Mouse (Mus musculus) testis, adult 10 weeks (tissue): Measurements from ENCODE around the gene Ipmk. TPM values are rescaled to one million over a fixed set of nuclear protein-coding genes. Genes with fewer than 3 reads are reported as not detected.

Experiments
- polyA plus RNA-seq: library from polyadenylated mRNA; stranded (reverse); fragments of 350-450 nt; fragmentation: Illumina TruSeq; extraction: RNeasy Lipid Tissue Mini Kit (QIAGEN cat#74804); gene quantifications from one replicate; pipeline ENCODE4 v1.2.3, GENCODE M21; 2014; ENCODE audit warnings: low read depth, low replicate concordance

Gene Ipmk
- polyA plus RNA-seq = 7.9 TPM

GRCm38 (mm10) chr10:71347509-71347949 is at the start of gene Ipmk:
TSS of gene Ipmk (plus strand) at chr10:71347763.

DNA sequence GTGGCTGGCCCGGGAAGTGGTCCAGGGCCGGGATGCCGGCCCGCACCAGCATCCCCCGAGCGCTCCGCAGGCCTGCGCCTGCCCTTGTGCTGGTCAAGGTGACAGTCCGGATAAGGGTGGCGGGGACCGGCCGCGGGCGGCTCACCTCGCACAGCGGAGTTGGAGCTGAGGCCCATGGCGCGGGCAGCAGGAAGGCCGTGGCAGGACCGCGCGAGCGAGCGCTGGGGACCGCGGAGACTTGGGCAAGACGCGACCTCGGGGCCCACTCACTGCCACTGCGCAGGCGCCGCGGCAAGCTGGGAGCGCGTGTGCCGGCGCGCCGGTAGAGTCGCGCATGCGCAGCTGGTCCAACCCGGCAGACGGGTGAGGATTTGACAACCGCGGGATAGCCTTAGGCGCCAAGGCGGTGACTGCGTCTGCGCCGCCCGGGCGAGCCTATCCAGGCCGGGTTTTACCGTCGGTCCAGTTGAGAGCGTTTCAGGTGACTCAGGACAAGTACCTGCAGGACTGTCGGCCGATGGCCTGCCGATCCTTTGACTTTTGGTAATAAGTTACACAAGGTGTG is 2.9 kb upstream of the Ipmk start, which contains the start of gene Cisd1:
Cisd1 (minus strand) TSS at position 376 of the 565 bp plus-strand sequence.

Other genes starting within 250 kb of the Ipmk start
- 4.3 TPM for gene Bicc1, start 188.1 kb upstream of the Ipmk start, polyA plus RNA-seq
- gene Tfam, start 109.5 kb upstream of the Ipmk start, polyA plus RNA-seq = 1,103 TPM
- 16.2 TPM for gene Ube2d1, start 62.5 kb upstream of the Ipmk start, polyA plus RNA-seq
- 12.3 TPM for gene Cisd1, start 2.8 kb upstream of the Ipmk start, polyA plus RNA-seq